Mouse (Mus musculus): ENCODE results near the gene Zwilch. TPM values are rescaled to one million over a fixed set of nuclear protein-coding genes. Genes with fewer than 3 reads are reported as not detected.

Gene Zwilch
- total and polyA plus RNA-seq, 3 experiments: 49.3 to 74.1 (median 72.8) TPM

GRCm38 (mm10) chr9:64195554-64195953 is 22.6 kb upstream of the Zwilch start:
- no peaks in the 10 kb centered on the region for H3K9me3 ChIP-seq (replicated peaks; ENCODE audit: low read length)
- dilution Hi-C loops (cut with MboI; ENCODE audit: extremely low pct_ligation_motif_present, extremely low pct_unique_long_range_greater_than_20kb, low sequenced_read_pairs) (no loop called here), in situ Hi-C loops (cut with MboI; ENCODE audit: low pct_ligation_motif_present, low pct_unique_long_range_greater_than_20kb, low sequenced_read_pairs) (loop anchor here (10.0 kb wide), 1 partner anchor 59 kb away; the partner anchor contains the start of gene Map2k1)
- H3K4me2 ChIP-seq (ENCODE audit: insufficient read depth, low read depth, poor library complexity, severe bottlenecking): no peak overlapping the region
- no peak overlapping the region for H3K27ac ChIP-seq (ENCODE audit: insufficient read depth, low read depth)
- no peak overlapping the region for H3K4me3 ChIP-seq (replicated peaks in 1 of 3; ENCODE audit: low read depth in 2 of 3, low read length in 2 of 3, poor library complexity in 1 of 3)
- DNase-seq (ENCODE audit: extremely low read depth): no peak
- peaks cover 0 to 1% of the 10 kb centered on the region in 2 experiments; a peak in 1 of 4 replicates for H3K4me1 ChIP-seq (ENCODE audit: control insufficient read depth in 1 of 2, insufficient read depth in 2 of 2)
- H3K27me3 ChIP-seq (replicated peaks): no peaks in the 10 kb centered on the region
- no peaks in the 10 kb centered on the region for H3K79me2 ChIP-seq (replicated peaks; ENCODE audit: control insufficient read depth, extremely low read depth, insufficient read depth, poor library complexity, severe bottlenecking)
- H3K36me3 ChIP-seq (replicated peaks in 1 of 2; ENCODE audit: control insufficient read depth in 1 of 2, insufficient read depth in 1 of 2, low read length in 1 of 2): peaks cover 21 to 87% of the 10 kb centered on the region in 2 experiments
- no peak overlapping the region for H3K9ac ChIP-seq (ENCODE audit: insufficient read depth, low read depth)
- no peak for TF ChIP-seq ETS1 (conservative IDR thresholded peaks at IDR 0.05; ENCODE audit: low read depth, low read length)
- no peak for TF ChIP-seq MAFK (IDR thresholded peaks at IDR 0.05; ENCODE audit: insufficient replicate concordance, low read length)
- TF ChIP-seq ZC3H11A (IDR thresholded peaks at IDR 0.05; ENCODE audit: low read depth, low read length): no peak
- TF ChIP-seq CHD1 (IDR thresholded peaks at IDR 0.05; ENCODE audit: low read depth, low read length): no peak
- TF ChIP-seq POLR2AphosphoS2 (IDR thresholded peaks at IDR 0.05; ENCODE audit: low read depth, low read length): no peak
- TF ChIP-seq TBP (conservative IDR thresholded peaks at IDR 0.05; ENCODE audit: low read depth, low read length): no peak
- no peak for TF ChIP-seq ZKSCAN1 (IDR thresholded peaks at IDR 0.05; ENCODE audit: borderline replicate concordance, low read depth, low read length)
- no peak for TF ChIP-seq PAX5 (IDR thresholded peaks at IDR 0.05; ENCODE audit: low read length)
- TF ChIP-seq NRF1 (IDR thresholded peaks at IDR 0.05; ENCODE audit: low read depth, low read length): no peak
- no peak for TF ChIP-seq GABPA (IDR thresholded peaks at IDR 0.05; ENCODE audit: insufficient replicate concordance, low read depth, low read length)
- TF ChIP-seq MAX (IDR thresholded peaks at IDR 0.05; ENCODE audit: low read length): no peak
- no peak for TF ChIP-seq USF2 (conservative IDR thresholded peaks at IDR 0.05; ENCODE audit: low read depth, low read length)

DNA sequence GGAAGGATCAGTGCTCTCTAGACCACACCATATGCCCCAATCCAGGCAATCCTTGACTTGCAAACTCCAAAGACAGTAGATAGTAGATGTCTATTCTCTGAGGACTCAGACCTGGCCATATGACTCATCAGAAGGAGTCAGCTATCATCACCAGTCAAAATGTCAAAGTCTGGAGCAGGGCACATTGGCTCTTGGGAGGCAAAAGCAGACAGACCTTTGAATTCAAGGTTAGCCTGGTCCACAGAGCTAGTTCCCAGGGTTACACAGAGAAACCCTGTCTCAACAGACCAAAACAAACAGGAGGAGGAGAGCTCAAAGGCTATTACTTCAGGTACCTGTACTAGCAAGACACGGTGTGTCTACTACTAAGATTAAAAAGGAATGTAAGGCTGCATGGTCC is 21.0 kb upstream of the Zwilch start:
- Histone ChIP-seq H3K27me3 (replicated peaks) (no peaks in the 10 kb centered on the region), H3K9me3 (replicated peaks; ENCODE audit: low read length) (no peaks in the 10 kb centered on the region), H3K9ac (ENCODE audit: insufficient read depth, low read depth) (no peak overlapping the region), H3K79me2 (replicated peaks; ENCODE audit: control insufficient read depth, extremely low read depth, insufficient read depth, poor library complexity, severe bottlenecking) (no peaks in the 10 kb centered on the region), H3K27ac (ENCODE audit: insufficient read depth, low read depth) (no peak overlapping the region), H3K4me2 (ENCODE audit: insufficient read depth, low read depth, poor library complexity, severe bottlenecking) (no peak overlapping the region), H3K36me3 (replicated peaks in 1 of 2; ENCODE audit: control insufficient read depth in 1 of 2, insufficient read depth in 1 of 2, low read length in 1 of 2) (peaks cover 26 to 90% of the 10 kb centered on the region in 2 experiments), H3K4me3 (replicated peaks in 1 of 3; ENCODE audit: low read depth in 2 of 3, low read length in 2 of 3, poor library complexity in 1 of 3) (no peak overlapping the region), H3K4me1 (ENCODE audit: control insufficient read depth in 1 of 2, insufficient read depth in 2 of 2) (no peaks in the 10 kb centered on the region)
- TF ChIP-seq EP300 (IDR thresholded peaks at IDR 0.05; ENCODE audit: low read length) (no peak), NRF1 (IDR thresholded peaks at IDR 0.05; ENCODE audit: low read depth, low read length) (no peak), POLR2AphosphoS2 (IDR thresholded peaks at IDR 0.05; ENCODE audit: low read depth, low read length) (no peak), ETS1 (conservative IDR thresholded peaks at IDR 0.05; ENCODE audit: low read depth, low read length) (no peak), E2F4 (IDR thresholded peaks at IDR 0.05; ENCODE audit: insufficient replicate concordance, low read depth, low read length) (no peak), POLR2A (IDR thresholded peaks at IDR 0.05; ENCODE audit: low read depth, low read length) (no peak), CHD2 (IDR thresholded peaks at IDR 0.05; ENCODE audit: low read length) (no peak), TBP (conservative IDR thresholded peaks at IDR 0.05; ENCODE audit: low read depth, low read length) (no peak), SIN3A (IDR thresholded peaks at IDR 0.05; ENCODE audit: low read length) (no peak), MAX (IDR thresholded peaks at IDR 0.05; ENCODE audit: low read length) (no peak), CHD1 (IDR thresholded peaks at IDR 0.05; ENCODE audit: low read depth, low read length) (no peak), KAT2A (IDR thresholded peaks at IDR 0.05; ENCODE audit: insufficient replicate concordance, low read length) (no peak), HCFC1 (IDR thresholded peaks at IDR 0.05; ENCODE audit: low read depth, low read length) (no peak), CTCF (conservative IDR thresholded peaks at IDR 0.05 in 1 of 2, IDR thresholded peaks at IDR 0.05 in 1 of 2; ENCODE audit: low read depth in 2 of 2, low read length in 2 of 2) (no peak), IRF4 (IDR thresholded peaks at IDR 0.05; ENCODE audit: low read depth, low read length) (no peak), ELF1 (IDR thresholded peaks at IDR 0.05; ENCODE audit: low read depth, low read length) (no peak), ZNF384 (IDR thresholded peaks at IDR 0.05; ENCODE audit: low read depth, low read length) (no peak), RAD21 (IDR thresholded peaks at IDR 0.05; ENCODE audit: low read depth, low read length) (no peak)
- in situ Hi-C loops (cut with MboI; ENCODE audit: low pct_ligation_motif_present, low pct_unique_long_range_greater_than_20kb, low sequenced_read_pairs) (loop anchor here (10.0 kb wide), 1 partner anchor 61 kb away; the partner anchor contains the start of gene Map2k1), dilution Hi-C loops (cut with MboI; ENCODE audit: extremely low pct_ligation_motif_present, extremely low pct_unique_long_range_greater_than_20kb, low sequenced_read_pairs) (no loop called here)
- DNase-seq (ENCODE audit: extremely low read depth): no peak
